In the genomic region with DNA sequence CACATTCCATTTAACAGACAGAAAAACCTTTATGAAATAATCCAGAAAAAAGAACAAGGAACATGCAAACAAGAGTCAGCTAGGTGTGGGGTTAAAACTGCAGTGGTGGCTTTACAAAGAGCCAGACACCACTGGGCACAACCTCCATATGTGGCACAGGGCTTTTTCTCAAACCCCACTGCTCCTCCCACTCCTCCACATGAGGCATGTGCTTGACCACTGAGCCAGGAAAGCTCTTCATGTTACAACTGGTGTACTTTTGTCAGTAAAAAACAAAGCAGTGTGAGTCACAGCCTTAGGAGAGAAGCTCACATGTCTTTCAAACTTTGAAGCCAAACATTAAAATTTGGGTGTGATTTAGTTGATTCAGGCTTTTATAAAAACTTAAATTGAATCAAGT, we compare ENCODE assay signal across 35 mouse cellular contexts. TPM values are rescaled to one million over a fixed set of nuclear protein-coding genes. Genes with fewer than 3 reads are reported as not detected.
A peak's percentile ranks its signal among the peaks of the same experiment; 100 is the strongest.
DNase-seq lines count a peak whose midpoint lies in the region; ATAC-seq lines count a peak whose summit lies in the region.
"Had no signal": no experiment of that assay in that cellular context is flagged by ENCODE, and none has a peak within 500 bp of the region (broad histone marks: within the 10 kb centered on the region; RNA-seq: fewer than 3 reads in every experiment).

No protein-coding gene starts in this region.

- peak; percentile 65 for DNase-seq in 3T3-L1 (ENCODE audit: low read depth, low spot score)
- peak; percentile 17 for DNase-seq in 416B (ENCODE audit: low read depth)
- DNase-seq in adrenal gland, adult (ENCODE audit: inconsistent age in 2 of 2, low spot score in 1 of 2): no peak
- DNase-seq in left cerebral cortex, adult 18-20 months (ENCODE audit: low spot score in 2 of 2): no peak
- DNase-seq: adrenal gland, adult 2 months; adrenal gland, postnatal 36 days; cerebellum, adult 8-10 months; cerebellum, postnatal 36 days; gastrocnemius, postnatal 36 days; heart, adult 18-20 months; kidney, adult 18-20 months; kidney, postnatal 25 days; lung, embryonic 14.5 days; retina, postnatal 1 day; right cerebral cortex, postnatal 14 days; thymus, postnatal 14 days had no signal

- H3K9me3 ChIP-seq in liver, embryonic 15.5 days (replicated peaks): no peaks in the 10 kb centered on the region
- H3K9me3 ChIP-seq in liver, embryonic 12.5 days (replicated peaks): no peaks in the 10 kb centered on the region
- no peaks in the 10 kb centered on the region for H3K9me3 ChIP-seq in liver, embryonic 16.5 days (replicated peaks; ENCODE audit: control insufficient read depth, low read length)
- H3K9me3 ChIP-seq: heart, embryonic 12.5 days; kidney, embryonic 15.5 days; limb, embryonic 12.5 days; midbrain, embryonic 10.5 days; midbrain, embryonic 15.5 days; neural tube, embryonic 15.5 days; stomach, embryonic 15.5 days had no signal

- H3K27ac ChIP-seq in liver, embryonic 15.5 days (replicated peaks): no peak overlapping the region
- no peak overlapping the region for H3K27ac ChIP-seq in liver, embryonic 12.5 days
- H3K27ac ChIP-seq in liver, embryonic 16.5 days (ENCODE audit: low read length): no peak overlapping the region
- H3K27ac ChIP-seq: hindbrain, embryonic 14.5 days; kidney, embryonic 15.5 days; left cerebral cortex, adult 2 months; limb, embryonic 12.5 days; midbrain, embryonic 10.5 days; midbrain, embryonic 15.5 days; neural tube, embryonic 15.5 days; stomach, embryonic 15.5 days had no signal

- peaks cover 12% of the 10 kb centered on the region for H3K36me3 ChIP-seq in liver, embryonic 15.5 days (replicated peaks)
- H3K36me3 ChIP-seq in liver, embryonic 12.5 days: peaks cover 19% of the 10 kb centered on the region
- peaks cover 5% of the 10 kb centered on the region for H3K36me3 ChIP-seq in liver, embryonic 16.5 days (ENCODE audit: control insufficient read depth, insufficient read depth)
- H3K36me3 ChIP-seq: midbrain, embryonic 15.5 days; neural tube, embryonic 15.5 days had no signal

- peak; percentile 22 for ATAC-seq in liver, embryonic 15.5 days (ENCODE audit: insufficient read depth)
- no peak for ATAC-seq in liver, embryonic 12.5 days
- ATAC-seq in liver, embryonic 16.5 days (ENCODE audit: low read depth): peak; percentile 49
- ATAC-seq: forebrain, embryonic 14.5 days; midbrain, embryonic 15.5 days had no signal

- H3K9ac ChIP-seq in liver, embryonic 15.5 days: no peak overlapping the region
- no peak overlapping the region for H3K9ac ChIP-seq in liver, embryonic 12.5 days
- H3K9ac ChIP-seq in liver, embryonic 16.5 days (ENCODE audit: low read depth, low read length): no peak overlapping the region
- H3K9ac ChIP-seq: heart, embryonic 12.5 days; hindbrain, embryonic 14.5 days; kidney, embryonic 15.5 days; limb, embryonic 12.5 days; lung, embryonic 14.5 days; midbrain, embryonic 15.5 days; neural tube, embryonic 15.5 days; stomach, embryonic 15.5 days had no signal

- H3K4me2 ChIP-seq in liver, embryonic 15.5 days: no peak overlapping the region
- no peak overlapping the region for H3K4me2 ChIP-seq in liver, embryonic 12.5 days
- H3K4me2 ChIP-seq in liver, embryonic 16.5 days (ENCODE audit: low read depth, low read length): no peak overlapping the region
- H3K4me2 ChIP-seq: heart, embryonic 12.5 days; hindbrain, embryonic 14.5 days; kidney, embryonic 15.5 days; limb, embryonic 12.5 days; lung, embryonic 14.5 days; midbrain, embryonic 15.5 days; neural tube, embryonic 15.5 days; stomach, embryonic 15.5 days had no signal

- H3K27me3 ChIP-seq in liver, embryonic 15.5 days: no peaks in the 10 kb centered on the region
- H3K27me3 ChIP-seq in liver, embryonic 12.5 days (replicated peaks): no peaks in the 10 kb centered on the region
- no peaks in the 10 kb centered on the region for H3K27me3 ChIP-seq in liver, embryonic 16.5 days (ENCODE audit: control insufficient read depth, insufficient read depth, low read depth, low read length)
- H3K27me3 ChIP-seq: heart, embryonic 12.5 days; kidney, embryonic 15.5 days; limb, embryonic 12.5 days; midbrain, embryonic 15.5 days; neural tube, embryonic 15.5 days; stomach, embryonic 15.5 days had no signal

- H3K4me3 ChIP-seq in liver, embryonic 15.5 days (replicated peaks): no peak overlapping the region
- H3K4me3 ChIP-seq in liver, embryonic 12.5 days: no peak overlapping the region
- no peak overlapping the region for H3K4me3 ChIP-seq in liver, embryonic 16.5 days (ENCODE audit: low read depth, low read length)
- H3K4me3 ChIP-seq: heart, embryonic 12.5 days; kidney, embryonic 15.5 days; left cerebral cortex, adult 2 months; limb, embryonic 12.5 days; midbrain, embryonic 10.5 days; midbrain, embryonic 15.5 days; neural tube, embryonic 15.5 days; stomach, embryonic 15.5 days had no signal

- no peaks in the 10 kb centered on the region for H3K4me1 ChIP-seq in liver, embryonic 15.5 days (replicated peaks)
- no peaks in the 10 kb centered on the region for H3K4me1 ChIP-seq in liver, embryonic 12.5 days
- H3K4me1 ChIP-seq in liver, embryonic 16.5 days (ENCODE audit: control insufficient read depth, low read depth, low read length): no peaks in the 10 kb centered on the region
- H3K4me1 ChIP-seq: heart, embryonic 12.5 days; kidney, embryonic 15.5 days; limb, embryonic 12.5 days; midbrain, embryonic 10.5 days; midbrain, embryonic 15.5 days; neural tube, embryonic 15.5 days; stomach, embryonic 15.5 days had no signal

RNA-seq across cellular contexts. Expression of gene Selenop, which starts 12.9 kb away (rescaled TPM):
- polyA plus RNA-seq in liver, embryonic 15.5 days (2015; fragmentation: Nextera tagmentation; extraction: Ambion mirVana): 703 and 863 TPM in 2 replicates
- polyA plus RNA-seq in liver, embryonic 12.5 days (2016; fragmentation: Nextera tagmentation; extraction: Ambion mirVana): 231 and 245 TPM in 2 replicates
- polyA plus RNA-seq in liver, embryonic 16.5 days (2015; fragmentation: Nextera tagmentation; extraction: Ambion mirVana): 1,030 and 1,155 TPM in 2 replicates
- total RNA-seq in left cerebral cortex, adult 18-20 months (2021): 100 to 1,000 TPM; 241 to 307 TPM

RNA-seq across cellular contexts. Expression of gene Ccdc152, which starts 22.1 kb away (rescaled TPM):
- polyA plus RNA-seq in liver, embryonic 15.5 days (2015; fragmentation: Nextera tagmentation; extraction: Ambion mirVana): 0.78 and 1.1 TPM in 2 replicates
- polyA plus RNA-seq in liver, embryonic 12.5 days (2016; fragmentation: Nextera tagmentation; extraction: Ambion mirVana): 0.11 and 0.32 TPM in 2 replicates
- polyA plus RNA-seq in liver, embryonic 16.5 days (2015; fragmentation: Nextera tagmentation; extraction: Ambion mirVana): 0.98 and 1.2 TPM in 2 replicates
- total RNA-seq in left cerebral cortex, adult 18-20 months (2021): not detected
- total RNA-seq: adrenal gland, adult 2 months; adrenal gland, postnatal 36 days; gastrocnemius, postnatal 36 days; layer of hippocampus, adult 18-20 months; layer of hippocampus, postnatal 10 days; left cerebral cortex, adult 2 months; left cerebral cortex, postnatal 25 days; megakaryocyte progenitor cell, adult 5-6 weeks; MEL had no signal
- polyA plus RNA-seq: adrenal gland, adult 2 months; embryonic facial prominence, embryonic 11.5 days; kidney, embryonic 15.5 days; midbrain, embryonic 10.5 days had no signal

Comparison
In these comparisons a context has a peak if more than half of its experiments do, and no peak if none do; other contexts are left out.
1. DNase-seq: peak in 3T3-L1 (single experiment) and 416B (single experiment); none in adrenal gland, adult (0 of 2) and left cerebral cortex, adult 18-20 months (0 of 2).